Mouse (Mus musculus): ENCODE measurements around the gene Dll4. TPM values are rescaled to one million over a fixed set of nuclear protein-coding genes. Genes with fewer than 3 reads are reported as not detected.
A peak's percentile ranks its signal among the peaks of the same experiment; 100 is the strongest.

The Dll4 gene
- polyA plus RNA-seq, 1 experiment from 2014 or later, result 5.0 TPM

GRCm38 (mm10) chr2:119326161-119327101, 847 bp downstream of the Dll4 start:
- WGBS, result 0% methylated on average over 46 of the region's 61 CpGs
- H3K27ac ChIP-seq (replicated peaks; ENCODE audit: low read depth, low read length), result no peak overlapping the region
- H3K9me3 ChIP-seq (ENCODE audit: control insufficient read depth, low read length), result no peaks in the 10 kb centered on the region
- no peaks in the 10 kb centered on the region for H3K36me3 ChIP-seq (ENCODE audit: control insufficient read depth, insufficient read depth, low read length)
- H3K4me2 ChIP-seq (ENCODE audit: low read depth, low read length), result peak overlapping the region; percentile 81
- ATAC-seq (ENCODE audit: low read depth) (no peak), DNase-seq (ENCODE audit: low spot score) (no peak)
- H3K27me3 ChIP-seq (replicated peaks; ENCODE audit: control insufficient read depth, insufficient read depth, low read length), result peaks cover 96% of the 10 kb centered on the region
- peak overlapping the region; percentile 56 for H3K9ac ChIP-seq (ENCODE audit: low read depth, low read length)
- H3K4me1 ChIP-seq (ENCODE audit: control insufficient read depth, insufficient read depth, low read length), result peaks cover 44% of the 10 kb centered on the region
- H3K4me3 ChIP-seq (ENCODE audit: low read depth, low read length), result peak overlapping the region; percentile 47

DNA sequence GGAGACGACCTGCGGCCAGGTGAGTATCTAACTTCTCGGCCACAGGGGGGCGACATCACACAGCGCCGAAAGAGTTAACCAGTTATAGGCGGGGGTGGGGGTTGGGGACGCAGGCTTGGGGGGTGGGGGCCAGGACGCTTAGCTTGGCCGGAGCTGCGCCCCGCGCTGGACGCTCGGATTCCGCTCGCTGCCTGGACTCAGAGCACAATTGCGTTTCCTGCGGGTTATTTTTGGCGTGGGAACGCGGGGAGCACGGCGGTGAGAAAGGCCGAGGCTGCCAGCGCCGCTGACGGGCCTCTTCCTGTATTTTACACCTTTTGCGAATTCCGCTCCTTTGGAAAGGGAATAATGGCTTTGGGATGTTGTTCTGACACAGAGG, 1.5 kb downstream of the Dll4 start:
- ATAC-seq (ENCODE audit: low read depth), result no peak
- under 1% methylated on average over 28 of the region's 30 CpGs for WGBS
- H3K36me3 ChIP-seq (ENCODE audit: control insufficient read depth, insufficient read depth, low read length), result no peaks in the 10 kb centered on the region
- H3K4me3 ChIP-seq (ENCODE audit: low read depth, low read length), result peak overlapping the region; percentile 47
- H3K27ac ChIP-seq (replicated peaks; ENCODE audit: low read depth, low read length), result no peak overlapping the region
- peaks cover 93% of the 10 kb centered on the region for H3K27me3 ChIP-seq (replicated peaks; ENCODE audit: control insufficient read depth, insufficient read depth, low read length)
- peak; percentile 53 for DNase-seq (ENCODE audit: low spot score)
- no peaks in the 10 kb centered on the region for H3K9me3 ChIP-seq (ENCODE audit: control insufficient read depth, low read length)
- peak overlapping the region; percentile 56; the same call in 1 of the 2 replicates for H3K9ac ChIP-seq (ENCODE audit: low read depth, low read length)
- peaks cover 39% of the 10 kb centered on the region for H3K4me1 ChIP-seq (ENCODE audit: control insufficient read depth, insufficient read depth, low read length)
- H3K4me2 ChIP-seq (ENCODE audit: low read depth, low read length), result peak overlapping the region; percentile 81

GRCm38 (mm10) chr2:119327942-119328526, 2.5 kb downstream of the Dll4 start:
- WGBS, result 18% methylated on average over 11 of the region's 11 CpGs
- Histone ChIP-seq H3K4me3 (ENCODE audit: low read depth, low read length) (peak overlapping the region; percentile 47), H3K4me1 (ENCODE audit: control insufficient read depth, insufficient read depth, low read length) (peaks cover 31% of the 10 kb centered on the region), H3K27ac (replicated peaks; ENCODE audit: low read depth, low read length) (no peak overlapping the region), H3K36me3 (ENCODE audit: control insufficient read depth, insufficient read depth, low read length) (no peaks in the 10 kb centered on the region), H3K4me2 (ENCODE audit: low read depth, low read length) (peak overlapping the region; percentile 81; the same call in 1 of the 2 replicates), H3K9me3 (ENCODE audit: control insufficient read depth, low read length) (no peaks in the 10 kb centered on the region), H3K9ac (ENCODE audit: low read depth, low read length) (no peak overlapping the region; the same call in 1 of the 2 replicates), H3K27me3 (replicated peaks; ENCODE audit: control insufficient read depth, insufficient read depth, low read length) (peaks cover 90% of the 10 kb centered on the region)
- no peak for DNase-seq (ENCODE audit: low spot score)
- no peak for ATAC-seq (ENCODE audit: low read depth)

- Histone ChIP-seq H3K4me2 (ENCODE audit: low read depth, low read length) (peak overlapping the region; percentile 81; the same call in 1 of the 2 replicates), H3K27ac (replicated peaks; ENCODE audit: low read depth, low read length) (no peak overlapping the region), H3K4me3 (ENCODE audit: low read depth, low read length) (peak overlapping the region; percentile 47), H3K36me3 (ENCODE audit: control insufficient read depth, insufficient read depth, low read length) (no peaks in the 10 kb centered on the region), H3K9ac (ENCODE audit: low read depth, low read length) (no peak overlapping the region; the same call in 1 of the 2 replicates), H3K4me1 (ENCODE audit: control insufficient read depth, insufficient read depth, low read length) (peaks cover 31% of the 10 kb centered on the region), H3K9me3 (ENCODE audit: control insufficient read depth, low read length) (no peaks in the 10 kb centered on the region), H3K27me3 (replicated peaks; ENCODE audit: control insufficient read depth, insufficient read depth, low read length) (peaks cover 85% of the 10 kb centered on the region)
- DNase-seq (ENCODE audit: low spot score) (no peak), ATAC-seq (ENCODE audit: low read depth) (no peak)
- 42% methylated on average over 5 of the region's 5 CpGs for WGBS
Observed at GRCm38 (mm10) chr2:119328546-119328945, 3.0 kb downstream of the Dll4 start.

GRCm38 (mm10) chr2:119329123-119329817, 3.7 kb downstream of the Dll4 start:
- Histone ChIP-seq H3K9ac (ENCODE audit: low read depth, low read length) (no peak overlapping the region), H3K9me3 (ENCODE audit: control insufficient read depth, low read length) (no peaks in the 10 kb centered on the region), H3K36me3 (ENCODE audit: control insufficient read depth, insufficient read depth, low read length) (no peaks in the 10 kb centered on the region), H3K27me3 (replicated peaks; ENCODE audit: control insufficient read depth, insufficient read depth, low read length) (peaks cover 77% of the 10 kb centered on the region), H3K4me3 (ENCODE audit: low read depth, low read length) (no peak overlapping the region), H3K4me2 (ENCODE audit: low read depth, low read length) (no peak overlapping the region), H3K27ac (replicated peaks; ENCODE audit: low read depth, low read length) (no peak overlapping the region), H3K4me1 (ENCODE audit: control insufficient read depth, insufficient read depth, low read length) (peaks cover 25% of the 10 kb centered on the region)
- WGBS, result 64% methylated on average over 3 of the region's 3 CpGs
- DNase-seq (ENCODE audit: low spot score) (no peak), ATAC-seq (ENCODE audit: low read depth) (no peak)

- no peak overlapping the region for H3K9ac ChIP-seq (ENCODE audit: low read depth, low read length)
- ATAC-seq (ENCODE audit: low read depth), result no peak
- no peaks in the 10 kb centered on the region for H3K9me3 ChIP-seq (ENCODE audit: control insufficient read depth, low read length)
- WGBS, result 82% methylated on average over 8 of the region's 8 CpGs
- no peak overlapping the region for H3K4me2 ChIP-seq (ENCODE audit: low read depth, low read length)
- H3K4me1 ChIP-seq (ENCODE audit: control insufficient read depth, insufficient read depth, low read length), result peaks cover 13% of the 10 kb centered on the region
- peaks cover 62% of the 10 kb centered on the region for H3K27me3 ChIP-seq (replicated peaks; ENCODE audit: control insufficient read depth, insufficient read depth, low read length)
- no peak overlapping the region for H3K4me3 ChIP-seq (ENCODE audit: low read depth, low read length)
- no peak for DNase-seq (ENCODE audit: low spot score)
- H3K27ac ChIP-seq (replicated peaks; ENCODE audit: low read depth, low read length), result no peak overlapping the region
- no peaks in the 10 kb centered on the region for H3K36me3 ChIP-seq (ENCODE audit: control insufficient read depth, insufficient read depth, low read length)
Observed at GRCm38 (mm10) chr2:119330795-119331194, 5.2 kb downstream of the Dll4 start.

DNA sequence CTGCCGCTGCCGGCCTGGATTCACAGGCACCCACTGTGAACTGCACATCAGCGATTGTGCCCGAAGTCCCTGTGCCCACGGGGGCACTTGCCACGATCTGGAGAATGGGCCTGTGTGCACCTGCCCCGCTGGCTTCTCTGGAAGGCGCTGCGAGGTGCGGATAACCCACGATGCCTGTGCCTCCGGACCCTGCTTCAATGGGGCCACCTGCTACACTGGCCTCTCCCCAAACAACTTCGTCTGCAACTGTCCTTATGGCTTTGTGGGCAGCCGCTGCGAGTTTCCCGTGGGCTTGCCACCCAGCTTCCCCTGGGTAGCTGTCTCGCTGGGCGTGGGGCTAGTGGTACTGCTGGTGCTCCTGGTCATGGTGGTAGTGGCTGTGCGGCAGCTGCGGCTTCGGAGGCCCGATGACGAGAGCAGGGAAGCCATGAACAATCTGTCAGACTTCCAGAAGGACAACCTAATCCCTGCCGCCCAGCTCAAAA, 6.6 kb downstream of the Dll4 start:
- peaks cover 48% of the 10 kb centered on the region for H3K27me3 ChIP-seq (replicated peaks; ENCODE audit: control insufficient read depth, insufficient read depth, low read length)
- H3K27ac ChIP-seq (replicated peaks; ENCODE audit: low read depth, low read length), result no peak overlapping the region
- DNase-seq (ENCODE audit: low spot score) (no peak), ATAC-seq (ENCODE audit: low read depth) (no peak)
- H3K36me3 ChIP-seq (ENCODE audit: control insufficient read depth, insufficient read depth, low read length), result no peaks in the 10 kb centered on the region
- no peak overlapping the region for H3K4me3 ChIP-seq (ENCODE audit: low read depth, low read length)
- 0 out of 2 replicates have a peak, but pooled peaks cover under 1% of the 10 kb centered on the region for H3K4me1 ChIP-seq (ENCODE audit: control insufficient read depth, insufficient read depth, low read length)
- H3K4me2 ChIP-seq (ENCODE audit: low read depth, low read length), result no peak overlapping the region
- no peaks in the 10 kb centered on the region for H3K9me3 ChIP-seq (ENCODE audit: control insufficient read depth, low read length)
- 69% methylated on average over 24 of the region's 24 CpGs for WGBS
- no peak overlapping the region for H3K9ac ChIP-seq (ENCODE audit: low read depth, low read length)

DNA sequence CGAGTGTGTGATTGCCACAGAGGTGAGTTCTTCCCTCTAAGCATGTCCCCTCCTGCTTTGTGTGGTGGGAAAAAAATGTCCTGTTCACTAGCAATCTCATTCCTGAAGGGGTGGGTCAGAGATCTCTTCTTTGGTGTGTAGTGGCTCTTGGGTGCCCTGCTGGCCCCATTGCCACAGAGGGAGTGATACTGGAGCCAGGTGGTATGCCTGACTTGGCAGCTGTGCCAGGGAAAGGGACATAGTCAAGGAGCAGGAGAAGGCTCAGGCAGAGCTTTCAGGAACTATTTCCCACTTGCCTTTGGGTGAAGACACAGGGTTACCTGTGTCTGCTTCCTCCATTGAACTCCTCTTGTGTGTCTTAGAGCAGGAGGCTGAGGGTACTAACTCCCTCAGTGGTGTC, 8.6 kb downstream of the Dll4 start:
- Histone ChIP-seq H3K4me1 (ENCODE audit: control insufficient read depth, insufficient read depth, low read length) (peaks cover 3% of the 10 kb centered on the region; the same call in 1 of the 2 replicates), H3K9me3 (ENCODE audit: control insufficient read depth, low read length) (no peaks in the 10 kb centered on the region), H3K27ac (replicated peaks; ENCODE audit: low read depth, low read length) (no peak overlapping the region), H3K4me3 (ENCODE audit: low read depth, low read length) (no peak overlapping the region), H3K9ac (ENCODE audit: low read depth, low read length) (no peak overlapping the region), H3K4me2 (ENCODE audit: low read depth, low read length) (no peak overlapping the region), H3K27me3 (replicated peaks; ENCODE audit: control insufficient read depth, insufficient read depth, low read length) (peaks cover 29% of the 10 kb centered on the region), H3K36me3 (ENCODE audit: control insufficient read depth, insufficient read depth, low read length) (no peaks in the 10 kb centered on the region)
- DNase-seq (ENCODE audit: low spot score), result no peak
- WGBS, result 41% methylated on average over 1 of the region's 1 CpGs
- ATAC-seq (ENCODE audit: low read depth), result no peak
